Mouse (Mus musculus): Measurements from ENCODE around the gene Gm11060. TPM values are rescaled to one million over a fixed set of nuclear protein-coding genes. Genes with fewer than 3 reads are reported as not detected.

The Gm11060 gene
- polyA plus RNA-seq, 1 experiment from 2014 or later: not detected

GRCm38 (mm10) chr2:105099410-105099809 is 7.6 kb downstream of the Gm11060 start:
- no peaks in the 10 kb centered on the region for H3K9me3 ChIP-seq (replicated peaks; ENCODE audit: control insufficient read depth, low read length)
- H3K9ac ChIP-seq (ENCODE audit: low read length): no peak overlapping the region
- no peak overlapping the region for H3K4me3 ChIP-seq (ENCODE audit: low read depth, low read length)
- H3K36me3 ChIP-seq (ENCODE audit: control insufficient read depth, insufficient read depth, low read length): no peaks in the 10 kb centered on the region
- peak; percentile 44 for DNase-seq (ENCODE audit: low spot score)
- no peak overlapping the region for H3K4me2 ChIP-seq (ENCODE audit: low read length)
- H3K4me1 ChIP-seq (ENCODE audit: control insufficient read depth, insufficient read depth, low read length): no peaks in the 10 kb centered on the region; the same call in 1 of the 2 replicates
- no peaks in the 10 kb centered on the region for H3K27me3 ChIP-seq (replicated peaks; ENCODE audit: control insufficient read depth, insufficient read depth, low read length)
- ATAC-seq: 0 out of 2 replicates have a peak, but pooled peaks have one; percentile 12
- no peak overlapping the region for H3K27ac ChIP-seq (ENCODE audit: low read depth, low read length)
- 37% methylated on average over 7 of the region's 7 CpGs for WGBS

DNA sequence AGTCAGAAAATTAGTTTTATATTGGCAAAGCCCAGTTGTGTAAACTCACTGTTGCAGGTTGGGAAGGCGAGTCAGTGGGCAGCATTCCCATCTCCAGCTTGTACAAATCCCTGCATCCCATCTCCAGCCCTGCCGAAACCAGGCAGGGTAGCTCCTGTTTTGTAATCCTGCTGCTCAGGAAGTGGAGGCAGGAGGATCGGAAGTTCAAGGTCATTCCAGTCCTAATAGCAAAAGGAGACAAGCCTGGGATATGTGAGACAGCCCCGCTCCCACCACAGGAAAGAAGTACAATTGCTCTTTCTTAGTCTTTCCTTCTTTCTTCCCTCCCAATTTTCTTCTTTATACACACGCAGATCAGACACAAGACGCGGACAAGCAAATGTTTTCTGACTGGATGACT is 8.7 kb downstream of the Gm11060 start:
- H3K36me3 ChIP-seq (ENCODE audit: control insufficient read depth, insufficient read depth, low read length): no peaks in the 10 kb centered on the region
- no peak for ATAC-seq
- H3K4me2 ChIP-seq (ENCODE audit: low read length): no peak overlapping the region
- H3K4me1 ChIP-seq (ENCODE audit: control insufficient read depth, insufficient read depth, low read length): no peaks in the 10 kb centered on the region; the same call in 1 of the 2 replicates
- H3K27me3 ChIP-seq (replicated peaks; ENCODE audit: control insufficient read depth, insufficient read depth, low read length): no peaks in the 10 kb centered on the region
- no peak for DNase-seq (ENCODE audit: low spot score)
- 46% methylated on average over 7 of the region's 7 CpGs for WGBS
- no peak overlapping the region for H3K27ac ChIP-seq (ENCODE audit: low read depth, low read length)
- no peak overlapping the region for H3K9ac ChIP-seq (ENCODE audit: low read length)
- no peaks in the 10 kb centered on the region for H3K9me3 ChIP-seq (replicated peaks; ENCODE audit: control insufficient read depth, low read length)
- H3K4me3 ChIP-seq (ENCODE audit: low read depth, low read length): no peak overlapping the region

GRCm38 (mm10) chr2:105108703-105109158 is 16.9 kb downstream of the Gm11060 start:
- WGBS: 1% methylated on average over 6 of the region's 6 CpGs
- no peaks in the 10 kb centered on the region for H3K4me1 ChIP-seq (ENCODE audit: control insufficient read depth, insufficient read depth, low read length)
- peaks cover 17% of the 10 kb centered on the region; the same call in 1 of the 2 replicates for H3K27me3 ChIP-seq (replicated peaks; ENCODE audit: control insufficient read depth, insufficient read depth, low read length)
- ATAC-seq (peak; percentile 93), DNase-seq (ENCODE audit: low spot score) (peak; percentile 91)
- no peak overlapping the region for H3K4me3 ChIP-seq (ENCODE audit: low read depth, low read length)
- no peak overlapping the region for H3K9ac ChIP-seq (ENCODE audit: low read length)
- H3K27ac ChIP-seq (ENCODE audit: low read depth, low read length): no peak overlapping the region
- H3K9me3 ChIP-seq (replicated peaks; ENCODE audit: control insufficient read depth, low read length): no peaks in the 10 kb centered on the region
- no peaks in the 10 kb centered on the region for H3K36me3 ChIP-seq (ENCODE audit: control insufficient read depth, insufficient read depth, low read length)
- H3K4me2 ChIP-seq (ENCODE audit: low read length): no peak overlapping the region

DNA sequence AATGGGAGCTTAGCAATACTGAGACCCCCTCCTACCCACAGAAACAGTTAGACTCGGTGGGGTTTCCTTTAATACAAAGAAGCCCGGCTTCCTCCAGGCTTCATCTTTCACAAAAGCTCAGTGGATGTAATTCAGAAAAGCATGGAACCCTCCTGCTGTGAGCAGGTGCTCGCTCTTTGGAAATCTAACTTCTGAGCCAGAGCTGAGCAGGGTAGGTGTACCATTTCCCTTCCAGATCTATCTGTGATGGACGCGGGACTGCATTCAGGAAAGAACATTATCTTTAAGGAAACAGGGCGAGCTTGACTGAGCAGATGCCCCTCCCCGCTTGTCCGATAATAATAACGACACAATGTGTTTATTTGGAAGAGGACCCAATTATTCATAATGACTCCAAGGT is 22.3 kb downstream of the Gm11060 start:
- Histone ChIP-seq H3K4me2 (ENCODE audit: low read length) (no peak overlapping the region), H3K9ac (ENCODE audit: low read length) (no peak overlapping the region), H3K27ac (ENCODE audit: low read depth, low read length) (no peak overlapping the region), H3K9me3 (replicated peaks; ENCODE audit: control insufficient read depth, low read length) (no peaks in the 10 kb centered on the region), H3K36me3 (ENCODE audit: control insufficient read depth, insufficient read depth, low read length) (no peaks in the 10 kb centered on the region), H3K4me1 (ENCODE audit: control insufficient read depth, insufficient read depth, low read length) (no peaks in the 10 kb centered on the region), H3K4me3 (ENCODE audit: low read depth, low read length) (no peak overlapping the region), H3K27me3 (replicated peaks; ENCODE audit: control insufficient read depth, insufficient read depth, low read length) (peaks cover 49% of the 10 kb centered on the region)
- WGBS: 8% methylated on average over 9 of the region's 9 CpGs
- ATAC-seq (no peak), DNase-seq (ENCODE audit: low spot score) (no peak)

GRCm38 (mm10) chr2:105117669-105118068 is 25.9 kb downstream of the Gm11060 start:
- Histone ChIP-seq H3K9me3 (replicated peaks; ENCODE audit: control insufficient read depth, low read length) (no peaks in the 10 kb centered on the region), H3K4me1 (ENCODE audit: control insufficient read depth, insufficient read depth, low read length) (no peaks in the 10 kb centered on the region), H3K4me3 (ENCODE audit: low read depth, low read length) (no peak overlapping the region), H3K27ac (ENCODE audit: low read depth, low read length) (no peak overlapping the region), H3K27me3 (replicated peaks; ENCODE audit: control insufficient read depth, insufficient read depth, low read length) (peaks cover 74% of the 10 kb centered on the region), H3K9ac (ENCODE audit: low read length) (no peak overlapping the region), H3K36me3 (ENCODE audit: control insufficient read depth, insufficient read depth, low read length) (no peaks in the 10 kb centered on the region), H3K4me2 (ENCODE audit: low read length) (no peak overlapping the region)
- 80% methylated on average over 8 of the region's 8 CpGs for WGBS
- no peak for DNase-seq (ENCODE audit: low spot score)
- no peak for ATAC-seq

- no peaks in the 10 kb centered on the region for H3K36me3 ChIP-seq (ENCODE audit: control insufficient read depth, insufficient read depth, low read length)
- no peak overlapping the region for H3K27ac ChIP-seq (ENCODE audit: low read depth, low read length)
- H3K4me3 ChIP-seq (ENCODE audit: low read depth, low read length): no peak overlapping the region
- DNase-seq (ENCODE audit: low spot score): no peak
- H3K4me2 ChIP-seq (ENCODE audit: low read length): no peak overlapping the region
- H3K27me3 ChIP-seq (replicated peaks; ENCODE audit: control insufficient read depth, insufficient read depth, low read length): peaks cover 92% of the 10 kb centered on the region
- ATAC-seq: no peak
- 4% methylated on average over 8 of the region's 8 CpGs for WGBS
- H3K9me3 ChIP-seq (replicated peaks; ENCODE audit: control insufficient read depth, low read length): no peaks in the 10 kb centered on the region
- H3K4me1 ChIP-seq (ENCODE audit: control insufficient read depth, insufficient read depth, low read length): no peaks in the 10 kb centered on the region; the same call in 1 of the 2 replicates
- H3K9ac ChIP-seq (ENCODE audit: low read length): no peak overlapping the region
Observed at GRCm38 (mm10) chr2:105122216-105122615, 30.4 kb downstream of the Gm11060 start.

- Histone ChIP-seq H3K4me2 (ENCODE audit: low read length) (no peak overlapping the region), H3K4me1 (ENCODE audit: control insufficient read depth, insufficient read depth, low read length) (no peaks in the 10 kb centered on the region; the same call in 1 of the 2 replicates), H3K36me3 (ENCODE audit: control insufficient read depth, insufficient read depth, low read length) (no peaks in the 10 kb centered on the region), H3K9ac (ENCODE audit: low read length) (no peak overlapping the region), H3K9me3 (replicated peaks; ENCODE audit: control insufficient read depth, low read length) (no peaks in the 10 kb centered on the region), H3K4me3 (ENCODE audit: low read depth, low read length) (no peak overlapping the region), H3K27me3 (replicated peaks; ENCODE audit: control insufficient read depth, insufficient read depth, low read length) (peaks cover 92% of the 10 kb centered on the region), H3K27ac (ENCODE audit: low read depth, low read length) (no peak overlapping the region)
- ATAC-seq: no peak
- no peak for DNase-seq (ENCODE audit: low spot score)
- WGBS: under 1% methylated on average over 27 of the region's 27 CpGs
Observed at GRCm38 (mm10) chr2:105122886-105123285, 31.1 kb downstream of the Gm11060 start.

GRCm38 (mm10) chr2:105123431-105123830 is 31.6 kb downstream of the Gm11060 start:
- ATAC-seq (no peak), DNase-seq (ENCODE audit: low spot score) (no peak)
- H3K9ac ChIP-seq (ENCODE audit: low read length): no peak overlapping the region

GRCm38 (mm10) chr2:105123881-105124280 is 32.1 kb downstream of the Gm11060 start:
- Histone ChIP-seq H3K4me3 (ENCODE audit: low read depth, low read length) (no peak overlapping the region), H3K27me3 (replicated peaks; ENCODE audit: control insufficient read depth, insufficient read depth, low read length) (peaks cover 93% of the 10 kb centered on the region), H3K9me3 (replicated peaks; ENCODE audit: control insufficient read depth, low read length) (no peaks in the 10 kb centered on the region), H3K4me1 (ENCODE audit: control insufficient read depth, insufficient read depth, low read length) (no peaks in the 10 kb centered on the region; the same call in 1 of the 2 replicates), H3K36me3 (ENCODE audit: control insufficient read depth, insufficient read depth, low read length) (no peaks in the 10 kb centered on the region), H3K4me2 (ENCODE audit: low read length) (no peak overlapping the region), H3K27ac (ENCODE audit: low read depth, low read length) (no peak overlapping the region), H3K9ac (ENCODE audit: low read length) (no peak overlapping the region)
- DNase-seq (ENCODE audit: low spot score) (no peak), ATAC-seq (no peak)
- WGBS: under 1% methylated on average over 9 of the region's 9 CpGs

More at GRCm38 (mm10) chr2:105123431-105123830, 31.6 kb downstream of the Gm11060 start:
- Histone ChIP-seq H3K27ac (ENCODE audit: low read depth, low read length) (no peak overlapping the region), H3K4me2 (ENCODE audit: low read length) (no peak overlapping the region), H3K4me1 (ENCODE audit: control insufficient read depth, insufficient read depth, low read length) (no peaks in the 10 kb centered on the region; the same call in 1 of the 2 replicates), H3K36me3 (ENCODE audit: control insufficient read depth, insufficient read depth, low read length) (no peaks in the 10 kb centered on the region), H3K9me3 (replicated peaks; ENCODE audit: control insufficient read depth, low read length) (no peaks in the 10 kb centered on the region), H3K4me3 (ENCODE audit: low read depth, low read length) (no peak overlapping the region), H3K27me3 (replicated peaks; ENCODE audit: control insufficient read depth, insufficient read depth, low read length) (peaks cover 93% of the 10 kb centered on the region)
- WGBS: 2% methylated on average over 8 of the region's 8 CpGs
